Mouse (Mus musculus) testis, adult 2 months (tissue): ENCODE measurements around the gene Ssh1. TPM values are rescaled to one million over a fixed set of nuclear protein-coding genes. Genes with fewer than 3 reads are reported as not detected.
A peak's percentile ranks its signal among the peaks of the same experiment; 100 is the strongest.

Experiments used
- H3K27ac ChIP-seq: fragments of 200-500 bp; 2 replicates; pipeline ENCODE4 v1.5.1; 2012; ENCODE audit warnings: low read depth, low read length; ENCODE audit not compliant: control insufficient read depth, insufficient read depth
- H3K27me3 ChIP-seq: fragments of 200-500 bp; 2 replicates; pipeline ENCODE4 v1.6.1; 2012; ENCODE audit warnings: mild to moderate bottlenecking, low read length, moderate library complexity; ENCODE audit not compliant: control insufficient read depth, insufficient read depth
- H3K36me3 ChIP-seq: fragments of 200-500 bp; 2 replicates; pipeline ENCODE4 v1.6.1; 2012; ENCODE audit warnings: mild to moderate bottlenecking, low read length; ENCODE audit not compliant: control insufficient read depth, insufficient read depth
- H3K4me1 ChIP-seq: fragments of 200-500 bp; 2 replicates; pipeline ENCODE4 v1.6.1; 2012; ENCODE audit warnings: low read length; ENCODE audit not compliant: control insufficient read depth, insufficient read depth
- H3K4me3 ChIP-seq: fragments of 200-500 bp; 2 replicates; pipeline ENCODE4 v1.5.1; 2012; ENCODE audit warnings: low read depth, mild to moderate bottlenecking, low read length, moderate library complexity, mixed read lengths; ENCODE audit not compliant: control insufficient read depth
- CTCF ChIP-seq: fragments of 200-500 bp; IDR thresholded peaks from 2 replicates; pipeline ENCODE4 v1.5.1; 2012; ENCODE audit warnings: low read depth, mild to moderate bottlenecking, inconsistent platforms, low read length, moderate library complexity; ENCODE audit not compliant: control insufficient read depth, insufficient read depth, insufficient replicate concordance
- POLR2A ChIP-seq: fragments of 200-500 bp; IDR thresholded peaks from 2 replicates; pipeline ENCODE4 v1.6.1; 2012; ENCODE audit warnings: low read depth, mild to moderate bottlenecking, inconsistent platforms, low read length, moderate library complexity; ENCODE audit not compliant: control insufficient read depth
- polyA plus RNA-seq: library from polyadenylated mRNA; depleted of rRNA; stranded (reverse); fragments of >200 nt; gene quantifications from 2 replicates; pipeline ENCODE4 v1.2.3, GENCODE M21; 2012

The Ssh1 gene
- polyA plus RNA-seq, 1 experiment = 5.0 TPM

DNA sequence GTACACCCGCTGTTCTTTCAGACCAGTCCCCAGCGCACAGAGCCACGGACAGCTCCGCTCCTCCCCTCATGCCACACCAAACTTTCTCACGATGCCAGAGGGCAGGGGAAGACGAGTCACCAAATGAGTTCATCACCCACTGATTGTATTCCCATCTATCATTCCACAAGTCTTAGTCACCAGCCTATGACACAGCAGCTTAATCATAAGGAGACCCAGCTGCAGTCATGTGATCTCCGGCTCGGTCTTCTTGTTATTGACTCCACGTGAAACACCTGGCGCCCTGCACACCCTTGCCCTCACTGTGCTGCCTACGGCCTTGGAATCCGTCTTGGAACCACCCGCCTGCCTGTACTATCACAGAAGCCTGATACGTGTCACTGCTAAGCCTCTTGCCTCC is 28.7 kb downstream of the Ssh1 start:
- H3K36me3 ChIP-seq = no peaks in the 10 kb centered on the region
- peaks cover 2% of the 10 kb centered on the region; the same call in 1 of the 2 replicates for H3K4me1 ChIP-seq
- no peak overlapping the region for H3K27ac ChIP-seq
- TF ChIP-seq CTCF = no peak
- TF ChIP-seq POLR2A = no peak
- H3K4me3 ChIP-seq = no peak overlapping the region
- no peaks in the 10 kb centered on the region for H3K27me3 ChIP-seq

DNA sequence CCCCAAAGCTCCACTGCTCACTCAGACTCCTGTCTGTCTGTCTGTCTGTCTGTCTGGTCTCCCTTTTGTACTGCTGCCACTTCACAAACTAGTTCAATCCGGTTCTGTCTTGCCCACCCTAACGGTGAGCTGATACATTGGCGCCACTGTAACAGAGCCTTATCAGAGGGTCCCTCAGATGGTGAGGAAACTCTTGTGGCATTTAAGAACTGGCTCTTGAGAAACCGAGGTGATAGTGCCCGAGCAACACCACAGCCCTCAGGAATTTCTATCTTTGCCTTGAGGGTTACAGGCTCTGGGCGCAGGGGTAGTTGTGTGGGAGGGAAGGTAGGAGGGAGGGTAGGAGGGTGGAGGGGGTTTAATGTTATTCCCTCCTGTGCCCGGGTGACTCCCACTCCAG is 31.9 kb downstream of the Ssh1 start:
- no peaks in the 10 kb centered on the region for H3K36me3 ChIP-seq
- H3K4me3 ChIP-seq = no peak overlapping the region
- peaks cover 2% of the 10 kb centered on the region; the same call in 1 of the 2 replicates for H3K4me1 ChIP-seq
- TF ChIP-seq CTCF (no peak), POLR2A (no peak)
- no peak overlapping the region; the same call in 1 of the 2 replicates for H3K27ac ChIP-seq
- no peaks in the 10 kb centered on the region for H3K27me3 ChIP-seq

- no peaks in the 10 kb centered on the region for H3K27me3 ChIP-seq
- no peaks in the 10 kb centered on the region for H3K36me3 ChIP-seq
- H3K27ac ChIP-seq = no peak overlapping the region
- no peaks in the 10 kb centered on the region for H3K4me1 ChIP-seq
- TF ChIP-seq CTCF (no peak), POLR2A (no peak)
- no peak overlapping the region for H3K4me3 ChIP-seq
Measured at GRCm38 (mm10) chr5:113960416-113960815, 33.3 kb downstream of the Ssh1 start.

DNA sequence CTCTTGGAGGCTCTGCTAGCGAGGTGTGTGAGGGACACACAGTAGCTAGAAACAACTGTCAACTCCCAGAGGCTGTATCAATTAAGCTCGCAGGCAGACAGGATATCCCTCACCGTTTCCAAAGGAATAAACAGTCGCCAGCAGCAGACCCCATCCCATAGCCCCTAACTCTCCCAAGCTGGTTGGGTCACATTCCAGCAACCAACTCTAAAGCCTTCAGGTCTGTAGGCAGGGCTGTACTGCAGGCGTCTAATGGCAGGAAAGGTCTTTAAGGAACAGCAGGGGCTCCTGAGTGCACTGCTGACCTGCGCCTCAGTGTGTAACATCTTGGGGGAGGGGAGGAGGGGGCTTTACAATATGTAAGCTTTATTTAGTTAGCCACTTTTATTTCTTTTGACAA is 34.7 kb downstream of the Ssh1 start:
- no peaks in the 10 kb centered on the region for H3K27me3 ChIP-seq
- H3K27ac ChIP-seq = no peak overlapping the region
- no peak overlapping the region for H3K4me3 ChIP-seq
- H3K36me3 ChIP-seq = no peaks in the 10 kb centered on the region
- TF ChIP-seq POLR2A = no peak
- no peak for TF ChIP-seq CTCF
- no peaks in the 10 kb centered on the region for H3K4me1 ChIP-seq

DNA sequence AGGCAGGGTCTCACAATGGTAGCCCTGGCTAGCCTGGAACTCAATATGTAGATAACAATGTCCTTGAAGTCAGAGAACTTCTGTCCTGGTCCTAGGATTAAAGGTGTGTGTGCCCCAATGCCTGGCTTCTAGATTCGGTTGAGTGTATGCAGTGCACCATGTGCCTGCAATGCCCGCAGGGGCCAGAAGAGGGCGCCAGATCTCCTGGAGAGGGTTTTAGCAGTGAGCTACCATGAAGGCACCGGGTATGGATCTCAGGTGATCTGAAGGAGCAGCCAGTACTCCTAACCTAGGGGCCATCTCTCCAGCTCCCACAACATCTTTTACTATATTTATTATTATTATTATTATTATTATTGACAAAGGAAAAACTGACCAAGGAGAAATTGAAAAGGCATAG is 37.2 kb downstream of the Ssh1 start:
- Histone ChIP-seq H3K36me3 (no peaks in the 10 kb centered on the region), H3K4me1 (no peaks in the 10 kb centered on the region), H3K27me3 (no peaks in the 10 kb centered on the region), H3K4me3 (no peak overlapping the region), H3K27ac (no peak overlapping the region)
- no peak for TF ChIP-seq POLR2A
- peak; percentile 98 for TF ChIP-seq CTCF

- Histone ChIP-seq H3K36me3 (no peaks in the 10 kb centered on the region), H3K4me1 (no peaks in the 10 kb centered on the region)
- no peak for TF ChIP-seq CTCF
- TF ChIP-seq POLR2A = no peak
Measured at GRCm38 (mm10) chr5:113955691-113956090, 38.0 kb downstream of the Ssh1 start.

DNA sequence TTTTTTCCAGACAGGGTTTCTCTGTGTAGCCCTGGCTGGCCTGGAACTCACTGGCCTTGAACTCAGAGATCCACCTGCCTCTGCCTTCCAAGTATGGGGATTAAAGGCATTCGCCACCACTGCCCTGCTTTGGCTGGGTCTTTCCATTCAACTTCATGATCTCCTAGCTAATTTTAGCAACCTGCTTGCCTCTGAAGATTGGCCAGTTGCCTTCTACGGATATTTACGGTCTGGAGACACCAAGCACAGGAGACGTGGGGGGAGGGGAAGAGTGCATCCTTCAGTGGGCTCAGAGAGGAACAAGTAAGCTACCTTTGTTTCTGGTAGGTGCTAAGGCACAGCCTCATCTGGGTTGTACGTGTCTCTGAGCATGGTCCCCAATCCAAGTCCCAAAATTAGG is 38.4 kb downstream of the Ssh1 start:
- Histone ChIP-seq H3K36me3 (no peaks in the 10 kb centered on the region), H3K4me3 (no peak overlapping the region), H3K27me3 (no peaks in the 10 kb centered on the region), H3K27ac (no peak overlapping the region), H3K4me1 (no peaks in the 10 kb centered on the region)
- TF ChIP-seq CTCF (no peak), POLR2A (no peak)

More at GRCm38 (mm10) chr5:113955691-113956090, 38.0 kb downstream of the Ssh1 start:
- H3K27ac ChIP-seq = no peak overlapping the region
- H3K4me3 ChIP-seq = no peak overlapping the region
- no peaks in the 10 kb centered on the region for H3K27me3 ChIP-seq

- H3K4me1 ChIP-seq = no peaks in the 10 kb centered on the region
- no peak overlapping the region for H3K27ac ChIP-seq
- TF ChIP-seq CTCF (peak; percentile 82), POLR2A (no peak)
- no peaks in the 10 kb centered on the region for H3K36me3 ChIP-seq
- H3K27me3 ChIP-seq = no peaks in the 10 kb centered on the region
- no peak overlapping the region for H3K4me3 ChIP-seq
Measured at GRCm38 (mm10) chr5:113954421-113954820, 39.3 kb downstream of the Ssh1 start.

DNA sequence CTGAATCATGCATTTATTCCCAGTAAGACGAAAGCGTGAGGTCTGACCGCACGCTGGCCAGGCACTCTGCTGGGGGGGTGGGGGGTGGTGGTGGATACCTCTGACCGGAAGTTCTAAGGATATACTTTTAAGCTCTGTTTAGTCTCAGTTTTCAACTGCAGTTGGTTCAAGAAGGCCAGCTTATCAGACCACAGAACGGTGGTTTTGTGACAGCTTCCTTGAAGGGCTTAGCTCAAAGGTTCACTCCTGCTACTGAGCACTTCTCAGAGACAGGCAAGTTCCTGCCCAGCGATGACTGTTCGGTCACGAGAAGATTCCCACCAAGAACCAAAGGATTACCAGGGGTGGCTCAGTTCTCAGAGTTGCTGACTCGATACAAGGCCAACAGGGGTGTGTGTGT is 41.2 kb downstream of the Ssh1 start:
- no peaks in the 10 kb centered on the region for H3K36me3 ChIP-seq
- no peak overlapping the region for H3K4me3 ChIP-seq
- no peaks in the 10 kb centered on the region for H3K4me1 ChIP-seq
- TF ChIP-seq CTCF (no peak), POLR2A (no peak)
- H3K27ac ChIP-seq = peak overlapping the region; percentile 25; the same call in 1 of the 2 replicates
- H3K27me3 ChIP-seq = no peaks in the 10 kb centered on the region
